Mouse (Mus musculus): ENCODE results near the gene Cul9.

Cul9 gene

DNA sequence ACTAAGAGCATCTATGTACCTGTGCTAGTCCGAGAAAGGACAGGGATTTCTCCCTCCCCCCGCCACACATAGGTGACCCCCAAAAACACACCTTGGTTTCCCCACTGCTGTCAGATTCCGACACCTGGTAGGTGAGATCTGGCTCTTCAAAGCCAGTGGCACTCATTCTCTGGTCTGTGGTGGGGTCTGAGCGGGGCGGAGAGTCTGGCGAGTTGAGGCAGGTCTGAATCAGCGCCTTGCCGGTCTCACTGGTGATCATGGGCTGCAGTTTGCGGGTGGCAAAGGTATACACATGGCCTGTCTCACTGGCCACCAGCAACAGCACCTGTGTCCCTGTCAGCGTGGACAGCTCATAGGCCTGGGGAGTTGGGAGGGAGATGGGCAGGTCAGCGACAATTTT is 7.3 kb upstream of the Cul9 start:
- DNase-seq (ENCODE audit: low read depth, low spot score), result no peak

- peak; percentile 91 for DNase-seq (ENCODE audit: low read depth, low spot score)
These were observed 6.7 kb upstream of the Cul9 start for GRCm38 (mm10) chr17:46552841-46553423.

- no peak for DNase-seq (ENCODE audit: low read depth, low spot score)
These were observed 6.0 kb upstream of the Cul9 start for GRCm38 (mm10) chr17:46552151-46552550.

- no peak for DNase-seq (ENCODE audit: low read depth, low spot score)
These were observed 5.2 kb upstream of the Cul9 start for GRCm38 (mm10) chr17:46551369-46551768.

DNA sequence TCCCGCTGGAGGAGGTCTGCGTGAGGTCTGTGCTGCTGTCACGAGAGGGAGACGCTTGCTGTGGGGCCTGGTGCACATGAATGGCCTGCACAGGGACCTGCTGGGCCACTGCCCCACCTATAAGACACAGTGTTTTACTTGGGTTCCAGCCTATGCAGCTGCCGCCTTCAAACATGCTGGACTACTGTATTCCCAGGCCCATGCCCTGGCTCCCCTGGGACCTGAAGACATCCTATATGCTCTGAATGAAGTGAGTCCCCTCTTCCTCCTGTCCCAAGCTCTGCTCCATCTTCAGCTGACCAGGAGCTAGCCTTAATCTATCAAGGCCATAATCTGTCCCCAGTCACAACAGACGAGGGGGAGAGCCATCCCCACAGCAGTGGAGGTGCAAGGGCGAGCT is 4.7 kb upstream of the Cul9 start:
- DNase-seq (ENCODE audit: low read depth, low spot score), result no peak

GRCm38 (mm10) chr17:46549642-46550041 is 3.5 kb upstream of the Cul9 start:
- no peak for DNase-seq (ENCODE audit: low read depth, low spot score)

DNA sequence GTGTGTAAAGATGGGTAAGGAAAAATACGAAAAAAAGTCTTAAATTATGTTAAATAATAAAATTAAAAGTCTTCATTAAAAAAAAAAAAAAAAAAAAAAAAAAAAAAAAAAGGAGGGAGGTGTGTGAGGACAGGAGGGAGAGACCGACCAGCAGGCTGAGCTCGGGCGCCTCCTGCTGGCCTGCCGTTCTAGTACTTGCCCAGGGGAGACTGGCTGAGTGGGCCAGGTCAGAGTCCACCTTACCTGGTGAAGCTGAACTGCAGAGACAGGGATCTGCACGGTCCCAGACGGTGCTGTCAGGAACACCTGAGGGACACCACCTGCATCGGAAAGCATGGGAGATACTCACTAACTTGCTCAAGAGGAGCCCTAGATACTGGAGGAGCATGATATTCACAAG is 3.0 kb upstream of the Cul9 start:
- no peak for DNase-seq (ENCODE audit: low read depth, low spot score)

DNA sequence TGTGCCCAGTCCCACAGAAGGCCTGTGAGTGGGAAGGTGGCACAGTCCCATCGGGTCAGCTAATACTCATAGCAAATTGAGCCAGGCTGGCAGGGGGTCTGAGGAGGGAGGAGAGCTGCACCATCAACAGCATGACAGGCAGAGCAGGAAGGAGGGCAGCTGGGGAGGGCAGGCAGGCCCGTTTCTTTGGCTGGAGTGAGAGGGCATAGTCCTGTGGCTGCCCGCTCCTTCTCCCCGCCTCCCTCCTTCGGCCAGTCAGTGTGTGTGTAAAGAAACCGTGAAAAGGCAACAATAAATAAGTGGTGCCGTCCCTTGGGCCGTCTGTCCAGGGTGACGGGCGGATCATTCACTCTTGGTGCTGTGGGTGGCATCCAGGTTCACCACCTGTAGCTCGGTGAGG is 2.6 kb upstream of the Cul9 start:
- DNase-seq (ENCODE audit: low read depth, low spot score), result no peak

- no peak for DNase-seq (ENCODE audit: low read depth, low spot score)
These were observed 1.7 kb upstream of the Cul9 start for GRCm38 (mm10) chr17:46547923-46548322.

DNA sequence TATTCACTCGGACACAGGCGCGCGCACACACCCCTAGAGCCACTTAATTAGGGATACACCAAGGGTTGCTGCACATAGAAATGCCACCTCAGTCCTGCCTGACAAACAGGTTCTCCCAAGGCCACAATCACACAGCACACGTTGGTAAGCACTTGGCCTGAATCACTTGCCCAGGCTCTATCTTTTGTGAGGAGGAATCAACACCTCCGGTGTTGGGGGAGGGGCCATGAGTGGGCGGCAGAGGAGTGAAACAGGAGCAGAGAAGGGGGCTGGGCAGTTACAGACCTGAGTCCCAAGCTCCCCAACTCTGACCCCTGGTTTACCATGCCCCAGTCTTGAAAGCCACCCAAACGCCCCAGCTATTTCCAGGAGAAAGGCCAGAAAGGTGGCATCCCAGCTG is 807 bp upstream of the Cul9 start:
- DNase-seq (ENCODE audit: low read depth, low spot score), result no peak

- no peak for DNase-seq (ENCODE audit: low read depth, low spot score)
These were observed 403 bp upstream of the Cul9 start for GRCm38 (mm10) chr17:46546591-46546990.

GRCm38 (mm10) chr17:46543661-46544060 is 2.5 kb downstream of the Cul9 start:
- no peak for DNase-seq (ENCODE audit: low read depth, low spot score)

DNA sequence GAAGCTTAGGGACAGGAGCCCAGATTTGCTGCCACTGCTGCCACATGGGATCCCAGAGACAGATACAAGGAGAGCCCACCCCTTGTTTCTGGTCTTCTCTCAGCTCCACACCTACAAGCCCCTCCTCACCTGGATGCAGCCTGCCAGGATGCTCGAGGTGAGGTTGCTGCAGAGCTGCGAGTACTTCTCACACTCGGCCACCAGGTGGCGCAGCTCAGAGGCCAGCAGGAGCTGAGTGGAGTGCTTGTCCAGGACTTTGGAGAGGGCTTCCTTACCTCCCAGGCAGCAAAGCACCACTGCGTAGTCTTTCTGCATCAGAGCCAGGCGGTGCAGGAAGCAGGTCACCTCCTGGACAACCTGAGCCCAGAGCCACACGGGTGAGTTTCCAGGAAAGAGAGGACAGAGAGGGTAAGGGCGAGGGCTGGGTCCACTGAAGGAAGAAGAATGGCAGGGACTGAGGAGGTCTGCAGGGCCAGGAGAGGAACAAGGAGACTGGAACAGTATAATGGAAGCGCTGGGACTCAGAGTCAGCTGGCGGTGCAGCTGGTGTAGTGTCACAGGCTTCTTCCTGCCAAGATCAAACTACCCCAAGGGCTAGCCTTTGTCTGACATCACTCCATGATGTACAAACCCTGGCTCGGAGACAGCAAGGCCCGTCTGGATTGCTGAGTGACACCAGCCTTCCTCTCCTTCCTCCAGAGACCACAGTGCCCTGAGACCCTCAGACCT is 20.4 kb downstream of the Cul9 start:
- no peak for DNase-seq (ENCODE audit: low read depth, low spot score)

- DNase-seq (ENCODE audit: low read depth, low spot score), result no peak
These were observed 21.1 kb downstream of the Cul9 start for GRCm38 (mm10) chr17:46525065-46525464.

DNA sequence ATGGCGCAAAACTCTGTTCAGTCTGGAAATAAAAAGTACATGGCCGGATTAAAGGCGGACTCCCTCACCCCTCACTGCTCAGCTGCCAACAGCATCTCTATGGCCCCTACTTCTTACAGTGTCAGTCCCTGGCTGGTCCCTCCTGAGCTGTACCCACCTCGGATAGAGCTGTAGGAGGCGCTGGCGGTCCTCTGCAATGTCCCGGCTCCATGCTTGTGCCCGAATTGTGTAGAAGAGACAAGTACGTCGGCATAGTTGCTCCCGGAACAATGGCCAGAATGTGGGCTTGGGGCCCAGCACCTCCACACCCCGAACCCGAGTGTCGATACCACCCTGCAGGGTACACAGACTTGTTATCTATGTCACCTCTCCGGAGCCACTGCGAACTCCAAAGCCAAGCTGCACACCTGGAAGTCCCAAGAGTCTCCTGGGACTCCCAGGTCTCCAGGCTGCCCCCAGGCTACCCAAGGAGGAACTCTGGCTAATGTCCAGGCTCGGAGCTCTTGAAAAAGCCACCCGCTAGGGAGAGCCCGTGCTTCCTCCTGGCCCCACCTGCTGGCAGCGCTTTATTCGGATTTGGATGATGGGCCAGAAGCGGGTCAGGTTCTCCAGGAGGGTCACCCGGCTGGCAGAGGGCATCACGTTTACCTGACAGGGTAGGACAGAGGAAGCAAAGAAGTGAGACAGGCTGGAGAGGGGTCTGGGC is 24.1 kb downstream of the Cul9 start:
- no peak for DNase-seq (ENCODE audit: low read depth, low spot score)

DNA sequence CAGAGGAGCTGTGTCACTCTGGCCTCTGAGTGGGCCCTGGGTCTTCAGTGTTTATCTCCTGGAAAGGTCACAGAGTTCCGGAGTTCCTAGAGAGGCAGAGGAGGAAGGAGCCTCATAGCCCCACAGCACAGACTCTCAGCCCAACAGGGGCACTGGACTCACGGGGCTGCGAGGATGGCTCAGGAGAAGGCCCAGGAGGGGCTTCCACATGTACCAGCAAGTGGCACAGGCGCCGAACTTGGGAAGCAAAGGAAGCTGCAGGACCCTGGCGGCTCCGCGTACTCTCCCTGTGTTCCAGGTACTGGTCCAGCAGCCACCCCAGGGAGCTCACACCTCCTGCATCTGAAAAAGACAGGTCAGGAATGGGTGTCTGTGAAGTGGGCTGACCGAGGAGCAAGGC is 25.0 kb downstream of the Cul9 start:
- DNase-seq (ENCODE audit: low read depth, low spot score), result no peak

- no peak for DNase-seq (ENCODE audit: low read depth, low spot score)
These were observed 25.7 kb downstream of the Cul9 start for GRCm38 (mm10) chr17:46520385-46520979.

- DNase-seq (ENCODE audit: low read depth, low spot score), result no peak
These were observed 26.2 kb downstream of the Cul9 start for GRCm38 (mm10) chr17:46519971-46520370.

DNA sequence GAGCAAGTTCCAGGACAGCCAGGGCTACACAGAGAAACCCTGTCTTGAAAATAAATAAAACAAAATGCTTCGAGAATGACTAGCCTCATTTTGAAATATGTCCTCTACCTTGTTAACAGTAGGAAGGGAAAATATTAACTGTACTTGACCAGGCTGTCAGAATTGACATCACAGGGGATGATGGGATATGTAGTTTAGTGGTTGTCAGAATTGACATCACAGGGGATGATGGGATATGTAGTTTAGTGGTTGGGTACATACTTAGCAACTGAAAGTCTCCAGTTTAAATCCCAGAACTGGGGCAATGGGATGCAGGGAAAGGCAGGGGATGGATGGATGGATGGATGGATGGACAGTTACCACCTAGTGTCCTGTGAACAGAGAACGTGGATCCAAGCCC is 32.9 kb downstream of the Cul9 start:
- DNase-seq (ENCODE audit: low read depth, low spot score), result no peak

DNA sequence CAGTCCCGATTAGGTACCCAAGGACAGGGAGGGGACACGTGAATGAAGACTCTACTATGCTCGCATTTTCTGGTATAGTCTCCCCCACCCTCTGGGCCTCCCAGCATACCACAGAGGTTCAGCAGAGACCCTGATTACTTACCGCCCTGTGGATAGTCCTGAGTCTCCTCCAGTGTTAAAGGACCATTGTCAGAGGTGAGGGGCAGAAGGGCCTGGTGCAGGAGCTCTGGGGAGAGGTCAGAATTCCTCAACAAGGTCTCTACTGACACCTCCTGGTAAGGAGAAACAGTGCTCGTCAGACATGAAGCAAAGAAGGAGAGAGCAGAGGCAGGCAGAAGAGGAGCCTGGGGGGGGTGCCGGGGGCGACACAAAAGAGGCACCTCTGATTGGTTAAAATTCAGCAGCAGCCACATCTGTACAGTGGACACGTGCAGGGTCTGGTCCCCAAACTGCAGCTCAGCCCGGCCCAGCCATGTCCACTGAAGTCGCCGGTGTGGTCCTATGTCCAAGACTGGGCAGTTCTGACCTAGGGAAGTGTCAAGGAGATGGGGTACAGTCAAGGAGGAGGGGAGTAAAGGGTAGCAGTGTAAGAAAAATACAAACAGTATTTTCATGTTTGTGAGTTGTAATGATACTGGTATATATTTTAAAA is 35.0 kb downstream of the Cul9 start:
- DNase-seq (ENCODE audit: low read depth, low spot score), result no peak

DNA sequence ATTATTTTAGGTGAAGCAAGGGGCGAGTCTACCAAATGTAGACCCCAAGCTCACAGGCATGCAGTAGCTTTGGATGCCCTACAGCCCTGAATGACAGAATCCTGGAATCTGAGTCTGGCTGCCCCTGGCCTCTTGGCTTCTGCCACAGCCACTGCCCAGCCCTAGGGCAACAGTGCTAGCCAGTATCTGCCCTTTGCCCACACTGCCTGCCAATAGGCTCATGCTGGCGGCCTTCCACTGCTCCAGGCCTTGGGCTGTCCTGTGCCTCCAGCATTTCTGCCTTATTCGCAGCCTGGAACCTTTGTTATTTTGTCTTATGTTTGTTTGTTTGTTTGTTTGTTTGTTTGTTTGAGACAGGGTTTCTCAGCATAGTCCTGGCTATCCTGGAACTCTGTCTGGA is 40.6 kb downstream of the Cul9 start:
- no peak for DNase-seq (ENCODE audit: low read depth, low spot score)

All from brain, embryonic 18.5 days (tissue).